Mouse (Mus musculus) common myeloid progenitor, adult 5-6 weeks (primary cell): ENCODE measurements at regions not wholly inside any gene's neighbourhood (a gene's known extent, or its start where the extent isn't known, plus 50 kb on each side); places are given as distances from the start of the nearest gene placed in this dataset.

Source experiments
- ATAC-seq: replicated peaks from 2 replicates; pipeline ENCODE4 v1.8.0; 2016; ENCODE audit warnings: low read depth, mild to moderate bottlenecking, moderate TSS enrichment, inconsistent platforms; ENCODE audit not compliant: poor library complexity, severe bottlenecking

- no peak for ATAC-seq
Observed at GRCm38 (mm10) chr13:70190978-70191377, 388.8 kb downstream of the Med10 start.

GRCm38 (mm10) chr13:70192101-70193025, 390.2 kb downstream of the Med10 start:
- no peak for ATAC-seq

- no peak for ATAC-seq
Observed at GRCm38 (mm10) chr13:70193270-70193669, 391.1 kb downstream of the Med10 start.

- no peak for ATAC-seq
Observed at GRCm38 (mm10) chr13:70195854-70196253, 393.7 kb downstream of the Med10 start.

GRCm38 (mm10) chr13:70198638-70199037, 396.4 kb downstream of the Med10 start:
- no peak for ATAC-seq

- ATAC-seq: no peak
Observed at GRCm38 (mm10) chr13:70199087-70199486, 396.9 kb downstream of the Med10 start.

GRCm38 (mm10) chr13:70205334-70205733, 403.1 kb downstream of the Med10 start:
- no peak for ATAC-seq

GRCm38 (mm10) chr13:70210158-70210557, 408.0 kb downstream of the Med10 start:
- ATAC-seq: no peak

- no peak for ATAC-seq
Observed at GRCm38 (mm10) chr13:70213017-70213416, 410.8 kb downstream of the Med10 start.

- no peak for ATAC-seq
Observed at GRCm38 (mm10) chr13:70213622-70214021, 411.4 kb downstream of the Med10 start.

- ATAC-seq: no peak
Observed at GRCm38 (mm10) chr13:70214022-70214654, 411.9 kb downstream of the Med10 start.

GRCm38 (mm10) chr13:70216134-70216533, 413.9 kb downstream of the Med10 start:
- ATAC-seq: no peak

- no peak for ATAC-seq
Observed at GRCm38 (mm10) chr13:70217429-70218133, 415.4 kb downstream of the Med10 start.

GRCm38 (mm10) chr13:70223485-70223884, 413.9 kb downstream of the Ice1 start:
- ATAC-seq: no peak

GRCm38 (mm10) chr13:70227167-70227566, 410.3 kb downstream of the Ice1 start:
- no peak for ATAC-seq

- ATAC-seq: peak; percentile 80
Observed at GRCm38 (mm10) chr13:70233896-70234799, 403.3 kb downstream of the Ice1 start.

- no peak for ATAC-seq
Observed at GRCm38 (mm10) chr13:70243598-70244157, 393.8 kb downstream of the Ice1 start.

GRCm38 (mm10) chr13:70260003-70260496, 377.4 kb downstream of the Ice1 start:
- ATAC-seq: no peak

- ATAC-seq: no peak
Observed at GRCm38 (mm10) chr13:70263654-70264053, 373.8 kb downstream of the Ice1 start.
